Mouse (Mus musculus): ENCODE data around the gene Gls. TPM values are rescaled to one million over a fixed set of nuclear protein-coding genes. Genes with fewer than 3 reads are reported as not detected.

The Gls gene
- total RNA-seq, 1 experiment from 2014 or later: 205 TPM

DNA sequence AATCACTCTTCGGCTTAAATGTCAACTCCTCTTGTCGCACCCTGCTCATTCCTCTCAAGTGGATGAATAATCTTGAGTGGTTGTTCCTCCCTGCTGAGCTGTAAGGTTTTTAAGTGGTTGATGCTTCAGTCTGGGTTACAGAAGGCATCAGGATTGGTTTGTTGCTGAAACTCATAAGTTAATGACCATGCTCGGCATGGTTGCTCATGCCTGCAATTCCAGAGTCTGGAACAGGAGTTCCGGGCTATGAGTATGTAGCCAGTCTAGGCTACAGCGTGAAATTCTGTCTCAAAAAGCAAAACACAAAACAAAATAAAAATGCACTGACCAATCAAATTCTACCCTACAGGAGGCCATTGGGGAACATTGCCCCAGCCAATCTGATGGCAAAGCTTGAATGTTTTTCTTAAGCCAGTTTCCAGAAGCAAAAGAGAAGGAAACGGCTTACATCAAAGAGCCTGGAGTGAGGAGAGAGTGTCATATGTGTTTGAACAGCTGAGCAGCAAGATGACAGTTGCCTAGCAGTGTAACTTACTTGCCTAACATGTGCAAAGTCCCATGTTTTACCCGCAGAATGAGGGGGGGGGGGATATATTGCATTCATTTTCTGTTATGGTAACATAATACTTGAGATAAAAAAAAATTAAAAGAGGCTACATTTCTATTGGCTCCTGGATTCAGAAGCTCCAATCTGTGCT lies 18.2 kb upstream of the Gls start:
- no peak for ATAC-seq (replicated peaks; ENCODE audit: low read depth, poor library complexity, severe bottlenecking)

DNA sequence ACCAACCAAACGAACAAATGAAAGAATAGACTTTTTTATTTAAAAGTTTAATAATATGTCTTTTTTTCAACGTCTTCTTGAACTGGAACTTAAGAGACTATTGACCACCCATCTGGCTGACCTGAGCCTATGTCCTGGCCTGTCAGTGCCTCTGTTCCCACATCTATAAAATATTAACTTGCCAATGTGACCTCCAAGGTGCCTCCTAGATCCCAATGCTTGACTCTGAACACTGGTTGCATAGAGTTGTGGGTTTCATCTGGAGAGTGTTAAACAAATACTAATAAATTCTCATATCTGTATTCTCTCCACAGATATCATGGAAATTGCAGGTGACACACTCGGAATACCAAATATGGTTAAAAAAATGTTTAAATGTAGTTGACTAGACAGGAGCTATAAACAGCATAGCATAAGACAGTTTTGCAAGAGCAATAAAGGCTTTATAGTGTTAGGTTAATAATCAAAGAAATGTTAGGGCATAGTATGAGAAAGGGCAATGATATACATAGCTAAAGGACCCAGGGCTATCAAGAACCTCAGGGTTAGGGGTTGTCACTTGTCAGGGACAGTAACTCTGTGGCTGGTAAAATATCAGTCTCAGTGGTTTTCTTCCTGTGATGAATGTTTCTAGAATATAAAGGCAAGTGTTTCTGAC lies 16.0 kb upstream of the Gls start:
- no peak for ATAC-seq (replicated peaks; ENCODE audit: low read depth, poor library complexity, severe bottlenecking)

DNA sequence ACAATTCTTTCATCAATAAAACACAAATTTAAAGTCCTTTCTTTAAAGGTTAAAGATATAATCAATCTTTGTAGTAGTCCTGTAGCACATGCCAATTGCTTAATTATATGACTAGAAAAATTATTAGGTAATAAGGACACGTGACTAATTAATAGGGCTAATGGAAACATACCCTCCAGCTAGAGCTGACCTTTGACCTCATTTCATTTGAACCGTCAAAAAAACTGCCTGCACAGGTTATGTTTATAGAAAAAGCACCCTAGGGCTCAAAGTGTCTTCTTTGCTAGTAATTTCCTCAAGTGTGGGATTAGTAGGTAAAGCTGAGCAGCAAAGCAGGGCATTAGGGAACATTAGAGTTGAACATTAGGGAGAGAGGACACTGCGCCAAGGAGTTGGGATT lies 9.2 kb upstream of the Gls start:
- ATAC-seq (replicated peaks; ENCODE audit: low read depth, poor library complexity, severe bottlenecking): no peak

DNA sequence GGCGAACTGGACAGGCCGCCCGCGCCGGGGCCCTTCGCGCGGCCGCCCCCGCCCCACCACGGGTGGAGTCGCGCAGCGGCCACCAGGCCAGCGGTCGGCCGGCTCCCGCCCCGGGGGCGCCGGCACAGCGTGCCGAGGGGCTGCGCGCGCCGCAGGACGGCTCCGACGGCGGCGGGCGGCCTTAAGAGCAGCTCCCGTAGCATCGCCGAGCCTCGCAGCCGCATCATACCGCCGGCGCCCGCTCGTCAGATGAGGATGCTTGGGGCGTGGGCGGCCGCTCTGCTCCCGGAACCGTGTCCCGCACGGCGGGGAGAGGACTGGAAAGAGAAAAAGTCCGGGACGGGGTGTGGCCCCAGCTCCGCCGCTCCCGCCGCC lies 279 bp downstream of the Gls start:
- no peak; the same call in 1 of the 2 replicates for ATAC-seq (replicated peaks; ENCODE audit: low read depth, poor library complexity, severe bottlenecking)

DNA sequence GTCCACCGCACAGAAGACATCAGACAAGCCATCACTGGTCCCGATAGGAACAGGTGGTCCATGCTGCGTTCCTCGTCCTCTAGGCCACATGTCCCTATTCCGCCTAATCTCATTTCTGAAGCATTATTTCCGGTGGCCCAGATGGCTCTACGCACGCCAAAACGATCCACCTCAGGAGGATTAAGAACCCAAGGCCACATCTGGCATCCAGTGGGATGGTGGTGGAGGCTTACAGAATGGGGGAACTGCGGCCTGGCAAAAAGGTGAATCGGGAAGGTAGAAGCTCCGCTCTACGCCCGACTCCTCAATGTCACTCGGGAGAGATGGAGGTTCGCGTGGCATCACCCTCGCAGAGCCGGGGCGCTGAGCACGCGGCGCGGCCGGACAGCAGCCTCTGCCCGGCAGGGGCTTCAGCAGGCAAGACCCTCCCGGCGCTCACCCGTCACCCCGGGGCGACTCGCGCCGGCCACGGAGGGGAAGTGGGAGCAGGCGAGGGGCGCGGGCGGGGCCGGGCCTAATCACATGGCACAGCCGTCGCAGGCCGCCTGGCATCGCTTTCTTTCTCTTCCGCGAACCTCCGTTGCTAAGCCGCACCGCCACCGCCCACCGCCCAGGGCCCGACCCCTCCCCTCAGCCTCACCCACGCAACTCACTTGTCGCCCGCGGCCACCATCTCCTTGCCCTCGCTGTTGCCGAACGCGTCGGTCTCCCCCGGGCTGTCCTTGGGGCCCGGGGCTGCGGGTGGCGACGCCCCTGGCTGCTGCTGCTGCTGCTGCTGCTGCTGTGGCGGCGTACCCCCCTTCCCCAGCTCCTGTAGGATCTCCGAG lies 880 bp downstream of the Gls start:
- peak; percentile 23 for ATAC-seq (replicated peaks; ENCODE audit: low read depth, poor library complexity, severe bottlenecking)

DNA sequence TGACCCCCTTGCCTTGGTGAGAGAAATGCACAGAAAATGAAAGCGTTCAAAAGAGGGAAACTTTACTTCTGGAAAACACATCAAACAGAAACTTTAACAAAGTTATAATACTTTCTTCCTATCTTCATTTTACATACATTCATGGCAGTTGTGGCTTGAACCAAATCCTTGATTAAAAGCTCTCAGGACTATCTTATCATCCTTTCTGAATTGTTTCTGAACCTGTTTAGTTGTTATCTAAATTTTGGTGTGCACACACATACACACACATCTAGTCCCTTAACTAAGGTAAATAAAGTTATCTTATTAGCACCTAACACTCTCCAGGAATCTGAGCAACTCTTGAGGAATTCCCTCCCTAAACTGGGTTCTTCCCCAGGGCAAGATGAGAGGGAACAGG lies 2.6 kb downstream of the Gls start:
- no peak for ATAC-seq (replicated peaks; ENCODE audit: low read depth, poor library complexity, severe bottlenecking)

DNA sequence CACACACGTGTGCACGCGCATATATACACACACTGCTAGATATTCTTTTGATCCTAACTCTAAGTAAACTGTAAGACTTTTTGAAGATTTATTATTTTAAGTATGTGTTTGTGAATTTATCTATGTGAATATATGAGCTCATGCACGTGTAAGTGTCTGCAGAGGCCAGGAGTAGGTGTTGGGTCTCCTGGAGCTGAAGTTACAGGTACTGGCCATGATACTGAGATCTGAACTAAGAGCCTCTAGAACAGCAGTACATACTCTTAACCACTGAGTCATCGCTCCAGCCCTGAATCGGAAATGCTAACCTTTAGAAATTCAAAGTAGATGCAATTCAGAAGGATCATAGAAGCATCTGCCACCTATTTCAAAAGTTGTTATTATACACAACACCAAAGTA lies 4.9 kb downstream of the Gls start:
- no peak for ATAC-seq (replicated peaks; ENCODE audit: low read depth, poor library complexity, severe bottlenecking)

DNA sequence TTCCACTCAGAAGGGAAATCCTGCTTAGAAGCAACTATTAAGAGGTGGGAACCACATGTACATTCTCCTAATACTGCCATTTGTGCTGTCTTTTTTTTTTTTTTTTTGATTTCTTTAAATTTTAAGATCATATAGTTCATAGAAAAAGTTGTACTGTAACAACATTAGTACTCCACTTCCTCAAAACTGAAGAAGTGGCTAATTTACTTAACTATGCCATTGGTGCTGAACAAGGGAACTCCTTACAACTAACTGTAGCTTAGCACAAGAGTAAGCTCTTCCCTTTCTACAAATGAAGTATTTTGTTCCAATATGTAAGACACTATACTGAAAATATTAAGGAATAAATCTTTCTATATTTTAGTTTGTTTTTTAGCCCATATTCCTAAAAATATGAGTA lies 6.6 kb downstream of the Gls start:
- ATAC-seq (replicated peaks; ENCODE audit: low read depth, poor library complexity, severe bottlenecking): peak; percentile 50

DNA sequence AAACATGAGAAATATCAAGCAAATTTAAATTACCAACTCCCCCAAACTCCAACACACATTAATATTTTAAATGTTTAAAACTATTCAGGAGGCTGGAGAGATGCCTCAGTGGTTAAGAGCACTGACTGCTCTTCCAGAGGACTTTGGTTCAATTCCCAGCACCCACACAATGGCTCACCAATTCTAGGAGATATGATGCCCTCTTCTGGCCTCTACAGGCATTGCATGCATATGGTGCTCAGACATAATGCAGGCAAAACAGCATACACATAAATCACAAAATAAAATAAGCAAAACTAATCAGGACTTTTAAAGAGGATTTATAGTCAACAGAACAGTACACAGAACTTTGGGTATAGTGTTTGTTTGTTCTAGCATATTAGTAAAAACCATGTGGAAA lies 16.3 kb downstream of the Gls start:
- no peak for ATAC-seq (replicated peaks; ENCODE audit: low read depth, poor library complexity, severe bottlenecking)

DNA sequence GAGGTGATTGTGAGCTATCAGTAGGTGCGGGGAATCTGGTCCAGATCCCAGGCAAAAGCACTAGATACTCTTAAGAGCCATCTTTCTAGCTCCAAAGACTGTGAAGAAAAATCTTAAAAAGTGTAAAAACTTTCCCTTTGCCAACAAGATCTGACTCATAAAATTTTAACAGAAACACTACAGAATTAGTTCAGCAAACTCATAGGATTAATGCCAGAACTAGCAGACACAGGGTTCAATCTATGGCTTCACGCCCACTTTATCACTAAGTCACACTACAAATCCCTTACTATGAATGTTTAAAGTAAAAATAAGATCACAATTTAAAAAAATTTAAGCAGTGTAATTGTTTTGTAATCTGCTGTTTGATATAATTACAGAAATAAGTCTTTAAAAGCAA lies 50.0 kb downstream of the Gls start:
- ATAC-seq (replicated peaks; ENCODE audit: low read depth, poor library complexity, severe bottlenecking): no peak

DNA sequence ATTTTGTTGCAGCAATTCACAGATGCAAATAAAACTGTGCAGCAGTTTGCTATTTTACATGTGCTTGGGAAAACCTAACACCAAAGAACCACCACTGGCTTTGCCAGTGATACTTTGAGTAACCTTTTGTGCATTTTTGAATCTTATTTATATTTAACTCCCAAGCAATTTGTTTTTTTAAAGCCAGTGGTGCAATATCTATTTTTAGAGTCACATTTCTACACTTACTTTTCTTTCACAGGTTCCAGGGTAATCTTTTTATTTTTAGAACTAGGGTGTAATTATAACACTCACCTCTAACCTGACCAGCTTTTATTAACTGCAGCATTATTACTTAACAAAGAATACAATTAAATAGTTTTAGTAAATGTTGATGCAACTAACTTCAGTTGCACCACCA lies 51.0 kb downstream of the Gls start:
- ATAC-seq (replicated peaks; ENCODE audit: low read depth, poor library complexity, severe bottlenecking): no peak

DNA sequence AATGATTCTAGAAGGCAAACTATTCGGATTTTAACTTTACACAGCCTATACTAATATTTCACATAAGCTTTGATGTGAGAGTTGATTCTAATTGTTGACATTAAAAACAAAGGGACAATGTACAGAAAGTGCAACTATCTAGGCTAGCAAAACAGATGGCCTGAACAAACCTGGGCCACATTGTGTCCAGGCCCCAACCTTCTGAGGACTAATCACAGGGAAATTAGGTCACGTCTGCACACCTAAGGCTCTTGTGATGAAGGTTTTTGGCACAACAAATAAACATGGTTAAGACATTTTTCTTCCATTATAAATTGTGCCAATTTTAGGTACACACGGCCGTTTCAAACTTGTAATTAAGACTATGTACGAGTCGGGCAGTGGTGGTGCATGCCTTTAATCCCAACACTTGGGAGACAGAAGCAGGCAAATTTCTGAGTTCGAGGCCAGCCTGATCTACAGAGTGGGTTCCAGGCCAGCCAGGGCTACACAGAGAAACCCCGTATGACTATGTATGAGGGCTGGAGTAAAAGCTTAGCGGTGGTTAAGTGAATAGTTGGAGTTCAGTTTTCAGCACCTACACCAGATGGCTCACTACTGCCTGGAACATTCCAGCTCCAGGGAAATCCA lies 53.0 kb downstream of the Gls start:
- ATAC-seq (replicated peaks; ENCODE audit: low read depth, poor library complexity, severe bottlenecking): no peak

DNA sequence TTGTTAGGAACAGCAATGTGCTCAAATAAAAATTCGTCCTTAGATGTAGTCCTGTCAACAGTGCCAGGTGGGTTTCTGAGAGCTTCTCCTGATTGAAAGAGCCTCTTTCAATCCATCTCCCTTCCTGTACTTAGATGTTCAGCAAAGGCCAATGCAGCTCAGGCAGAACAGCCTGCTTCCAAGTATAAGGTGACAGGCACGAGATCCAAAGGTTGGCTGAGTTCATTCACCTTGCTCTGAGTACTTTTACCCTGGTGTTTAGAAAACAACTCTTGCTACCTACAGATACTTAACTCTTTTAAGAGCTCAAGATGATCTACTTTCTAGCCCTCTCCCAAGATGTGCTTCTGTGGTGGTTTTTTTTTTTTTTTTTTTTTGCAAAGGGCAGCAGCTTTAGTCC lies 56.0 kb downstream of the Gls start:
- ATAC-seq (replicated peaks; ENCODE audit: low read depth, poor library complexity, severe bottlenecking): no peak

DNA sequence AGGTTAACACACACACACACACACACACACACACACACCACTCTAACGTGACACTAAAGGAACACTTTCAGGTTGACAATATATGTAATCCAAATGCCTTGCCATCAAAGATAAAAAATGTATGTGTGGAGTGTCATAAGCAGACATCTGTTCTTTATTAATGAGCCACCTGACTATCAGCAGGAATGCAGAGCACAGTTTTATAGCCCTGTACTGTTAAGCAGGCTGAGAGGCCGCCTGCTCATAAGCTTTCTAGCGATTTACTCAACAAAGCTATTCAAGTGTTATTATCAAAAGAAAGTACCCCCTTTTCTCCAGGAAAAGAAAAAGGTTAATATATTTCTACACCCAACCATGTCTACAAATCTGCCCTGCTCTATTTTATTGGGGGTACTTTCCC lies 57.0 kb downstream of the Gls start:
- no peak for ATAC-seq (replicated peaks; ENCODE audit: low read depth, poor library complexity, severe bottlenecking)

DNA sequence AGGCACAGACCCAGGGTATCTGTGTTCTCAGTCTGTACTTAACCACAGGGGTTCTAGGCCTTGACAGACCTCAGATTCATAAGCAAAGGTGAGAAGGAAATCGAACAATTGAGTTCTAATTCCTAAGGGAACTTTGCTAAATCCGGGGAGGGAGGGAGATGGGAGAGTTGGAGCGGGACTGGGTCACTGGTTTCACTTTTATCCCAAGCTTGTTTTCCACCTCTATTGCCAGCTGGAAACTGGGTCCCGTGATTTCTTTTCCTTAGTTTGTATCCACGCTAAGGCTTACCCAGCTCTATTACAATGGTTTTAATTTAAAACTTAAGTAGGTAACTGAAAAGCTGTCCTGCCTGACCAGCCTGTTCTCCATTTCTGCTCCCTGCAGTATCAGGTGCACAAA lies 57.7 kb downstream of the Gls start:
- ATAC-seq (replicated peaks; ENCODE audit: low read depth, poor library complexity, severe bottlenecking): no peak

DNA sequence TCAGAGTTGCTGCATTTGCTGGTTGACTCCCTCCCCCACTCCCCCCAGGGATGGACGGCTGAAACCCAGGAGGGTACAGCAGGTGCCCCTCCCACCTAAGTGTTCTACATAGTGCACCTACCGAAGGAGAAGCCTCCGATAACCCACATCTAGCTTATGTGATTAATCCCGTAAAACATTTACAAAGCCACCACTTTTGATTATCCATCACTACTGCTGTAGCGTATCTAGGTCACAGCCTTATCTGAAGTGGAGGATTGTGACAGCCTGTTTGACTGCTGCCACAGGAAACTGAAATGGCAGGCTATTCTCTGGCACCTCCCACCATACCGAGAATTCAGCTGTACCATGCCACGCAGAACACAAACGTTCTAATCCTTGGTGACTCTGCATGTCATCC lies 61.8 kb downstream of the Gls start:
- peak; percentile 46 for ATAC-seq (replicated peaks; ENCODE audit: low read depth, poor library complexity, severe bottlenecking)

DNA sequence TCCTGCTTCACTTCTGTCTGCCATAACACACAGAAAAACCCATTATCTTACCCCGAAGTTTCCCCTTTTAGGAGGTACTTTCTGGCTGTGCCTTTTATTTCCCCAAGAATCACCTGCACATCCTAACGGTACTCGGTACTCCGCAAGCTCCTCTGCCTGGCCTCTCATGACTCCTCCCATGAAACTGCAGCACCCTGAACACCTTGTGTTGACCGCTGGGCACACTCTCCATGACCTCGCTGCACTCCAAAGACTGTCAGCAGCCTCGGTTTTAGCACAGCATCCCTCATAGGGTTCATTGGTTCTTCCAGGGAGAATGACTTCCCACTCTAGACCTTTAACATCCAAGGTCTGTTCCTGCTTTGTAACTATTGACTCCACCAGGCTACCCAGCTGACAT lies 62.3 kb downstream of the Gls start:
- ATAC-seq (replicated peaks; ENCODE audit: low read depth, poor library complexity, severe bottlenecking): no peak

DNA sequence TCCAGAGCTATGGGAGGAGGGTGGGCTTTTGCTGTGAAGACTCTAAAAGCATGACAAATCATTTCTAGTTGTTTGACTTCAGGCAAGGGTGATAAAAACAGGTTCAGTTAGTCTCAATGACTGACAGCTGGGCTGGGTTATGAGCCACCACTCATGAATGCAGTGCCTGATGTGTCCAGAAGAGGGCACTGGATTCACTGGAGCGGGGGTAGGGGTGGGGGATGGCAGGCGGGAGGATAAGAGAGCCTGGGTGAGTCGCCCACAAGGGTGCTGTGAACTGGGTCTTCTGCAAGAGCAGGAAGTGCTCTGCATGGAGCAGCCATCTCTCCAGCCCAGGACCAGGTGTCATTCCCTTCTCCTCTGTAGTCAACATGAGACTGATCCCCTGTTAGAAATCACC lies 63.0 kb downstream of the Gls start:
- peak; percentile 67 for ATAC-seq (replicated peaks; ENCODE audit: low read depth, poor library complexity, severe bottlenecking)

DNA sequence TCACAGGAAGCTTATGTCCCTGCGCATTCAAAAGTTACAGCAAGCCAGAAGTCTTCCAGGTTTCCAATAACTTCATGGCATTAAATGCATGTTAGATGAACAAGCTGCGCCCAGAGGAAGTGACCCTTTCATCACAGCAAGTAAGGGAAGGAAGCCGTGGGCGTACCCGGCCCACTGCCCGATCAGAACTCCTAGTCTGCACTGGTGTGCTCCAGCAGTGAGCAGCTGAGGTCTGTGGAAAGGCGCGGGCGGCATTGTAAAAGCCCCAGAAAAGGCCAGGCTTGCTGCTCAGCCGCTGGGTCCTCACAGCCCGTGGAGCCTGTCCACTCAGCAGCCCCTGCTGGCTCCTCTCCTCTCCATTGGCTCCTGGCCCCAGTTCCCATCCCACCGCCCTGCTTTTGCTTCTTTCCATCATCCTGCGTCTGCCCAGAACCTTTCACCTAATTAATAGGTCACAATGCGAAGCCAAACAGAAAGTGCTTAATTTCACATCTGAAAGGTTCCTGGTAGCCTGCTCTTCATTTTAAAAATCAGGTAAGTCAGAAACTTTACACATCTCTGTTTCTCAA lies 66.3 kb downstream of the Gls start:
- peak; percentile 55 for ATAC-seq (replicated peaks; ENCODE audit: low read depth, poor library complexity, severe bottlenecking)

DNA sequence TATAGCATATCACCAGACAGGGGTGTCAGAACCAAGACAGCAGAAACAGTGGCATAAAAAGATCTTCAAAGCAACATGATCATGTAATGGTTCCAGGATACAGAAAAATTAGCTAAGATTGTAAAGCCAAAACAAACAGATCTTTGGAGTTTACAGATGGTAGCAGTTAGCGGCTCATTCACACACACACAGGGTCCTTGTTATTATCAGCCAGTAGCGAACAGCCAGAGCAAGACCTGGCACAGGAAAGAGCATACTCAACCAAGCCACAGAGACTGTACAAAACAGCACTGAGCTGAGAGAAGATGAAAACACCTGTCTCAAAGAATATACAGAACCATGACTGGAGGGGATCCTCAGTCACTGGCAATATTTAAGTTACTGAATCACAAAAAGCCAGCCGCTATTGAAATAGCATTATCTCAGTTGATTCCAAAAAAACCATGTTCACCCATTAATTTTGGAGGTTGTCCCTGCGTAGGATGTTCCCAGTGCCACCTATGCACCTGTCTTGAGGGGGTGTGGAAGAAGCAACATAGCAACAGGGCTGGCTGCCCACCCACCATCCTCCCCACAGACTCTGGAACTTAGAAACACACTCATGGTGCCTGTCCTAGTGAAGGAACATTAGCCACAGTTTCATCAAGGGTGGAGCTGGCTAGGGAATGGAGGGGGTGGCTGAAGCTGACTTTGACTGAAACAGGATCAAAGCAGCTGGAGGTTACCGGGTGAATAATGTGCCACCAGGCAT lies 69.2 kb downstream of the Gls start:
- no peak for ATAC-seq (replicated peaks; ENCODE audit: low read depth, poor library complexity, severe bottlenecking)
